Mouse (Mus musculus): ENCODE measurements around the gene Gdf10.

Gdf10 gene

DNA sequence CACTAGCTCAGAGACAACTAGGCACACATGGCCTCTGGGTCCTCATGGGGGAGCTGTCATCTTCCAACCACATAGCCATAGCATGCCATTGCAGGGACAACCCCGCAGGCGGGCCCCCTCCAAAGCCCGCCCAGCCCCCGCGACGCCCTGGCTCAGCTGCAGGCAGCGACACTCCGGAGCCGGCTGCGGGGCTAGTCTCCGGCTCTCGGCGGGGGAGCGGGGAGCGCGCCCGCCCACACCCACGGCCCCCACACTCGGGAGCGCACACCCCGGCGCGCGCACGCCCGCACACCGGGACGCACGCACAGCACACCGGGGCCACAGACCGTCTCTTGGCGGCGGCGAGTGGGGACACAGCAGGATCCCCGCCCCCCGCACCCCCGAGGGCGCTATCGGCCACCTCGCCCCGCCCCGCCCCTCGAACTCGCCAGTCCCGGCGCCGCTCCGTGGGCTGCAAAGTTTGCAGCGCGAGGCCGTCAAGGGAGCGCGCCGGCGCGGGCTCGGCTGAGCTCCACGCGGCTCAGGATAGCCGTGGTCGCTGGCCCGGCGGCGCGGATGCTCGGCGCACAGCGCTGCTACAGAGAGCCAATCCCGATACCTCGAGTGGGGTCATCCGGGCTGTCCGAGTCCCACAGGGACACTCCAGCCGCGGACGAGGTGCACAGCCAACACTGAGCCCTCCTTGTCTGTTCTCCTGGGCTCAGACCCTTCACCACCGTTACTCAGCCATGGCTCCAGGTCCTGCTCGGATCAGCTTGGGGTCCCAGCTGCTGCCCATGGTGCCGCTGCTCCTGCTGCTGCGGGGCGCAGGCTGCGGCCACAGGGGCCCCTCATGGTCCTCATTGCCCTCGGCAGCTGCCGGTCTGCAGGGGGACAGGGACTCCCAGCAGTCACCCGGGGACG lies at the start of gene Gdf10:
Gene Gdf10 (plus strand): TSS at position 420 of the 903 bp plus-strand sequence.
- no peak for DNase-seq (ENCODE audit: low spot score)

DNA sequence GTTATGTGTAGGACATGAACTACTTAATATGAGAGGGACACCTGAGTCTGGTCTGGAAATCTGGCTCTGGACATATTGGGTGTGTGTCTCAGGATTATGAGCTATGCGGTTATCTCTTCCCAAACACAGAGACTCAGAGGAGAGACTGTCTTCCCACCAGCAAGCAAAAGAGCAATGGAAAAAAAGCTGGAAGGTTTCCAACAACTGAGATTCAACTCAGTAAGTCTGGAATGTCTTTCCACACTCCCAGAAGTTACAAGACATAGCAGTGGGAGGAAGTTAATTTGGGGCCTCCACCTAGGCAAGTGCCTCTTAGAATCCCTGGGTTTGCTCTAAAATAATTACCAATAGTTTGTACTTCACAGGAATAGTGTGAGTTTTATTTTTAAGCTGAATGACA lies 44.6 kb upstream of the Gdf10 start:
- DNase-seq (ENCODE audit: low spot score): no peak

DNA sequence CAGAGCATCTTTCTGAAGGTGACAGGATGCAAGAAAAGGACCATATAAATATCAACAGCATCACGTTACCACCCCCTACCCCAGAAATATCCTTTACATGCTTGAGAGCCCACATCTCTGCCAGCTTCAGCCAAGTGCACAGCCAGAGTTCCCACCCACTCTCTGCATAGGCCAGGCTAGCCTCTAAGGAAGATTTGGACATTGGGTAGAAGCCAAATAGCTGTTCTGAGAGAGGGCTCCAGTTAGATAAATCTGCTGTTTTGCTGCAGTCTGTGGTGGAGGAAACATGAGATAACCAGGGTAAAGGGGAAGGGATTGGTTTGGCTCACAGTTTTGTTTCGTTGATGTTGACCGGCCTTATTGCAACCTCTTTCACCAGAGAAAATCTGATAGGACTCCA lies 43.2 kb upstream of the Gdf10 start:
- no peak for DNase-seq (ENCODE audit: low spot score)

DNA sequence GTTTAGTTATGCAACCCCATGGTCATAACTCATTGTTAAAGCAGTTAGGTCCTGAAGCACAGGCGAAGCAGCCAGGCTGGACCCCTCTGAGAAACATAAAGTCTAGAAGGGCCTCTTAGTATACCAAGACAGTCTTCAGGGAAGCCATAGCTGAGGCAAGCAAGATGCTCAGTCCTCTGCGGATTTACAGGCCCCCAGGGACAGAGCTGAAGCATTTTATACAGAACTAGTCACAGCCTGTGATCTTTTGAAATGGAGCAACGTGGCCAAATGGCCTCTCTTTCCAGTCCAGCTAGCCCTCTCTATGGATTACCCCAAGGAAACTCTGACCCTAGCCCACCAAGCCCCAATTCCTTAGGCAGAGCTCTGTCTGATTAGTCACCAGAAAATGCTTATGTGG lies 41.9 kb upstream of the Gdf10 start:
- DNase-seq (ENCODE audit: low spot score): no peak

DNA sequence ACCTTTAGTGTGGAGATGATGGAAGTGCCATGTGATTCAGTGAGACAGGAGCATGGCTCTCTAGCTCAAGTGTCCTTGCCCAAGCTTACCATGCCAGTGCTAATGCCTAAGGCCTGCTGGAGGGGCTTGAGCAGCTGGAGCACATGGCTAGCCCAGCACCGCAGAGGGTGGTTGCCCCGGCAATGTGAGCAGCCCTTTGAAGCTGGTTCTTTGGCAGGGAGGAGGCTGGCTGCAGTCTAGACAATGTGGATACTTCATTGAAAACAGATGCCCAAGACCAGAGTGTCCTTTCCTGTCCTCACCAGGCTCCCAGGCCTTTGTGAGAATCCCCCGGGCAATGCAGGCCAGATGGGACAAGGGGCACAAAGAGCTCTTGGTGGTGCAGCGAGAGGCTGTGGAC lies 40.3 kb upstream of the Gdf10 start:
- DNase-seq (ENCODE audit: low spot score): no peak

DNA sequence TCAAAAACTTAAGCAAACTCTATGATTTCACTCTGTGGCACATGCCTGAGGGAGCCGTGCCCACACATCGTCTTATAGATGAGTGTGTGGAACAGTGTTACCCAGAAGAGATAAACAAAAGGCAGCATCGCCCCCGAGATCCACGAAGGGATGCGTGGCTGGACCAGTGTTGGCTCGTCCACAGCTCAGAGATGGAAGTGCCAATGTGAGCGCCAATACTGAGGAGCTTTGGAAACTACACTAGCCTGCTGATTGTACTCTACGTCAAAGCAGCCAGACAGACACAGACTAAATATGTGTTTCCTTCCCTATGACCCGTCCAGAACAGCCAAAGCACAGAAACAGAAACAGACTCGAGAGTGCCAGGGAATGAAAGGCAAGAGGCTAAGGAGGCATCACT lies 37.9 kb upstream of the Gdf10 start:
- no peak for DNase-seq (ENCODE audit: low spot score)

DNA sequence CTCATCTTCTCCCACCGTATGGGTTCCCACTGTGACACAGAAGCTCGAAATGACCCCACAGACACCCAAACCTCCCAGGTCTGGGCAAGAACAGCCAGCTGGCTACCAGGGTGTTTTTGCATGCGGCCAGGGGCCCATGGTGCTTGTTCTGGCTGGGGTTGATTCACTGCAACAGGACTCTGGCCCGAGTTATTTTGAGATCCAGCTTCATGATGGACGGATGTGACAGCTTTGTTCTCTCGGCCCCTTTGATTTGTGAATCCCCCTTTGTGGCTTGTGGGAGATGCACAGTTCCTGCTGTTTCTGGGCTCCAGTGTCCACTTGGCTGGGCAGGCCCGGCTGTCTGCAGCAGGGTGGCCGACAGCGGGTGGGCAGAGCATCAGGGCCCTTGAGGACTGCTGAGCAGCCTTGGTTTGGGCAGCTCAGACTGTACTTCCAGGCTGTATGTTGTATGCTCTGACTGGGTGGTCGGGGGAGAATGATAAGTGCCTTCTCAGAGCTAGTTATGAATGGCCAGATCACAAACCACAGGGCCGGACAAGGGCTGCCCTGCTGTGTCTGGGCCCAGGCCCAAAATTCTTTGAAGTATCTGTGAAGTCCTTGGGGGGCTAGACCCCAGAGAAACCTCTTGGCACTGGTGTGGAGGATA lies 34.9 kb upstream of the Gdf10 start:
- no peak for DNase-seq (ENCODE audit: low spot score)

DNA sequence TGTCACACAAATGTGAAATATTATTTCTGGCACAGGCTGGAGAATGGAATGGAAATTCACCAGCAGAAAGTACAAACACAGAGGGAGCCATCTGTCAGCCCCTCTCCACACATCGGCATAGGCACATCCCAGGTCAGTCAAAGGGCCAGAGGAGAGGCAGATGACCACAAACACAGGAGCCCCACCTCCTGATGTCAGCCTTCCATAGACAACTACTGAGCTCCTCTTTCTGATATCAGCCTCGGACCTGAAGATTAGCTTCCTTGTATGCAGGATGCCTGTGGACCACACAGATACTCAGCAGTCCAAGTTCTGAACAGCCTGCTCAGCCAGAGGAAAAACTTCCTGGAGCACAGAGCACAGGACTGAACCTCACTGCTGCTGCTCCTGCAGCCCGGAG lies 33.4 kb upstream of the Gdf10 start:
- DNase-seq (ENCODE audit: low spot score): no peak

DNA sequence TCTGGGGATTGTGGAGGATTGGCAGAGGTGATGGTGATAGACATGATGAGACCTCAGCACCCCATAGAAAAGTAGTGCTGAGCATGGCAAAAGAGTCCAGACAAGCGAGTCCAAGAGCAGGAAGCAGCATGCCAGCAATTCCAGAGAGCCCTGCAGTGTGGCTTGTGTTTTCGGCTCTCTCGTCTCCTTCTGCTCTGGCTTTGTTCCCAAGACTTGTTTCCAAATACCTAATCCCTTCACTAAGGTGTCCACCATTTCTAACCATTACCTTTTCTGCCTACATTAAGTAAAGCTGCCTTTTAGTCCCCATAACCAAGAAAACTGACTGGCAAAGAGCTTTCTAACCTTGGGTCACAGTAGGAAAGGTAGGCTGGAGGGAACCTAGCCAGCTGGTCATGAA lies 31.9 kb upstream of the Gdf10 start:
- DNase-seq (ENCODE audit: low spot score): no peak

DNA sequence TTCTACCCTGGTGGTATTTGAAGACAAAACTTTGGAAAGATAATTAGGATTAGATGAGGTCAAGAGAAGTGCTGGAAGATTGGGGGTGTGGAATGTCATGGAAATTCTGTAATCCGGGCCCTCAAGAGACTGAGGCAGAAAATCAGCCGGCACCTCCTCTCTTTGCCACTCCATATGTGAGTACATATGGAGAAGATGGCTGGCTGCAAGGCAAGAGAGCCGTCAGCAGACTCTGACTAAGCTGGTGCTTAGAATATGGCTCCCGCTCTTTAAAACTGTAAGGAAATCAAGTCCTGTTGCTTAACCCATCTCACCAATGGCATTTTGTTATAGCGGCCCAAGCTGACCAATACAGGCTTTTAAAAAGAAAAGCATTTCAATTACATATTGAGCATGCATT lies 27.6 kb upstream of the Gdf10 start:
- DNase-seq (ENCODE audit: low spot score): no peak

DNA sequence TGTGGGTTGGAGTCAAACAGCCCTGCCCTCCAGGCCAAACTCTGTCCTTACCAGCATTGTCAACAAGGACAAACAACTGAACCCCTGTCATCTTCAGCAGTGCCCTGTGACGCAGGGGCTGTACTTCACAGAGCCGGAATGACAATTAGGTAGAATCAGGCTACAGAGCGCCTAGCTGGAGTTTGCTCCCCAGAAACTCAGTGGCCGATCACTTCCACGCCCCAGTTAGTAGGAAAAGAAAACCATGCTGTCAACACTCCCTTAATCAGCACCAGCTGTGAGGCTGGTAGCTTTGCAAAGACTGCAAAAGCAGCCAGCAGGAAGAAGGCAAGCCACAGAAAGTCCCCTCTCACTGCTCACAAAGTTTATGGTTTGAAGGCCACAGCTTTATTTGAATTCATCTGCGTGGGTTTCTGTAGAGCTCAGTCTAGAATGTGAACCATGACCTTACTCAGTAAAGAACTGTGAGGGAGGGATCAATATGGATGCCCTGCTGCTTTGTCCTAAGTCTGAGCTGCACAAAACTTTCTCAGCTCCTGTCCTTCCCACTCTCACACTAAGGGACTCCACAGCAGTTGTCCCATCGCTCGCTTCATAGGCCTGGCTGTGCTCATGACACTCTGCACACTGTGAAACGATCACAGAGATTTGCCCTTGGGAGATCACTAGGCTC lies 26.6 kb upstream of the Gdf10 start:
- no peak for DNase-seq (ENCODE audit: low spot score)

DNA sequence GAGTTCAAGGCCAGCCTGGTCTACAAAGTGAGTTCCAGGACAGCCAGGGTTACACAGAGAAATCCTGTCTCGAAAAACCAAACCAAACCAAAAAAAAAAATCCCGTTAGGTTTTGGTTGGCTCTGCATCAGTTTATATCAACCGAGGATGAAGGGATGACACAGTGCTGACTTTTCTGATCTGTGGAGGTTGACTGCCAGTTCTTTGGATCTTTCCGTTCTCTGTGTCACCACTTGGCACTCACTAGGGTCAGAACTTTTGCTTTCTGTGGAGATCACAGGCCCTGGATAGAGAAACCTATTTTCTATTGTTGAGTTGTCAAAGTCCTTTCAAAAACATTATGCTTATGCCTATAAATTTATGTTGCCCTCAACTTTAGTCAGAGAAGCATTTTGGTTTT lies 20.6 kb upstream of the Gdf10 start:
- DNase-seq (ENCODE audit: low spot score): no peak

DNA sequence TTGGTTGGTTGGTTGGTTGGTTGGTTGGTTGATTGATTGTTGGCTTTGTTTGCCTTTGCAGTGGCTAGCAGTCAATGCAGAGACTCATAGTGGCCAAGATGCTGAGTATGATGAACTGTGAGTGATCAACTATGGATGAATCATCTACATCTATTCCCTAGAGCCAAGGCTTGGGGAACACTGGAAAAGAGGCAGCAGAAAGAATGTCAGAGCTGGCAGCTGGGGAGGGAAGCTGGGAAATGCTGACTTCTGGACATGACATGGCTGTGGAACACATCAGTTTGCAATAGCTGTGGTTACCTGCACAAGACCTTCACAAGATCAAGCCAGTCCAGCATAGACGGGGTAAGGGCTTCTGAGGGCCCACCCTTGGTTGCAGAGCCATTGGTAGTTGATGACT lies 20.2 kb upstream of the Gdf10 start:
- no peak for DNase-seq (ENCODE audit: low spot score)

DNA sequence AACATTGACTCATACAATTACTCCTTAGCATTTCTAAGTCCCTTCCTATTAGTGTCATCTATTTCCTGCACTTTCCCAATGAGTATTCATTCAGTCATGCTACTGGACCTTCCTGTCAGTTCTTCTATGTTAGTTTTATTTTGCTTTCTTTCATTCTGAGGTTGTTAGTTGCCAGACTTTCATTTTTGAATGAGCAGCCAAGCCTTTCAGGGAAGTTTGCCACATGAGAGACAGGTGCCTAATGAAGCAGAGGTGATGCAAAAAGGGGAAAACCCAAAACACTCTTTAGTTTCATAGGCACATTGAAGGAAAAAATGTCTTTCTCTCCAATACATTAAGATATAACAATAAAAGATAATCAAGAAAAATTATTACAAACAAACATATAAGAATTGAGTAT lies 18.5 kb upstream of the Gdf10 start:
- no peak for DNase-seq (ENCODE audit: low spot score)

DNA sequence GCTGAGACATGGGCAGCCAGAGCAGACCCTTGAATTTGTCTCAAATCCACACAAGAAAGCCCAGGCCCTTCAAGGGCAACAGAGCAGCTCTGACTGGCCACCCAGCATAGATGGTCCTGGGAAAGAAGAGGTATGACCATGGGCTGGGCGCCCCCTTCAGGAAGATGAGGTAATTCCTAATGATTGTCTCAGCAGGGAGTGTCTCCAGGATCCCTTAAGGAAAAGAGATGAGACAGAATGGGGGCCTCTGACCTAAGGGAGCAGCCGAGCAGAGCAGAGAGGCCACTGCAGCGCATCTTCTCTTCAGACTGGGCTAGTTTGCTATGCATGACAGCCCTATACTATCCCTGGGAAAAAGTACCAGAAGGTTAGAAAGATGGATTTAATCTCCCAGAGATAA lies 9.7 kb upstream of the Gdf10 start:
- DNase-seq (ENCODE audit: low spot score): no peak

DNA sequence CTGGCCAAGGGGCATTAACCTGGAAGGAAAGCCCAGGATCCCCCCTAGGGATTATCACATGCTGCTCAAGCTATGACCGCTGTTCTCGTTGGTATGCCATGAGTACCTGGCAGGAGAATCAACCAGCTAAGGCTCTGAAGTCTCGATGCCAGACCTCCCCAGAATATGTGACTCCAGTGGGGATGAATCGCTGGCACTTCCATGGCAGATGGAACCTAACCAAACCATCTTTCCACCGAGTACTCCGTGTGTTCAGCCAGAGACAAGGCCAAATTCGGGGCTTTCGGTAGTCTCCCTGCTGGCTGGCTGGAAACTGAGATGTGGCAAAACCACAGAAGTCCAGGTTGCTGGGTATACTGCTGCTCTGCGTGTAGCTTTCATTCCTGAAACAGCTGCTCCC lies 9.2 kb upstream of the Gdf10 start:
- DNase-seq (ENCODE audit: low spot score): no peak

DNA sequence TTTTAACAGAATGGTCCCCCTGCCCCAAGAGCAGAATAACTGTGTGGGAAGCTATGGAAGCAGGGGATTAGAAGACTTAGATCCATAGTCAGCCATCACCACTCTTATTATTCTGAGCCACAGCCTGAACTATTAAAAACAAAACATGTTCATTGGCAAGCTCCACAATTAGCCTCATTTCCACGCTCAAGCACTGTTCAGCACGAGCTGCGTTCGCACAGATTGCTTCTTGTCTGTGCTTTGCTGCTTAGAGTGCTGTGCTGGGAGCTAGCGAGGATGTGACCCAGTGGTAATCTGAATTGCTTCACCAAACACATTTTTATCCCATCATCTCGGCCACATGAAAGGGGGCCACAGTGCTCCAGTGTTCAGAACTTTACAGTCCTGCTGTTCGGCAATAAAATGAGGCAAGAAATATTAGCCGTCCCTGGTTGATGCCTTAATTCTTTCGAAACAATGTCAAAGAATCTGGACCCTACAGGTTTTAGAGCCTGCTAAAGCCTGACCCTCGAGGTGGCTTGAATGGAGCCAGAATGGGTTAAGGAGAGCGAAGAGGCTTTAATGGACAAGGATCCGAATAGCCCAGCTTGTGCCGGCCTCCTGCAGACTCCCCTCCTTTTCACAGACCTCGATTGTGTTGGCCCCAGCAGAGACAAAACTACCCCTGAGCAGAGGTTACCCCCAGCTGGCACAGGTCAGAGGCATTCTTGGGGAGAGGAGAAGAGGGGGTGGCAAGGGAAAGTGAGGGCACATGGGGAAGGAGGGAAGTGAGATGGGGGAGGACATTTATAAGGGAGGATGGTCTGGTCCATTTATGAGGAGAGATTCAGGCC lies 2.4 kb upstream of the Gdf10 start:
- no peak for DNase-seq (ENCODE audit: low spot score)

DNA sequence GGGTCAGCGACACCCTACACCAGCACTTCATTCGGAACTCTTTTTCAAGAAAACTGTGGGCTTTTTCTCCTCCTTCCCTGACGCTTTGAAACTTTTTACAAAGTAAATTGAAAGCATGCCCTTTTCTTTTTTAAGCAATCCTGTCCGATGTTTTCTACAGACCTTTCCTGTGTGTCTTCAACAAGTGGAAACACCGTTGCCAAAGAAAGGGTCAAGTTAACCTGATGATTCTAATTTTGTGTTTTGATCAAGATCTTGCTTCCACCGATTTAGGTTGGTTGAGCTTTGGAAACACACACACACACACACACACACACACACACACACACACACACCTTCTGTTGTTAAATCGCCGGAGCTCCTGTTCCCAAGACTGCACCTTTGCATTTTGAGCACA lies 618 bp upstream of the Gdf10 start:
- DNase-seq (ENCODE audit: low spot score): no peak

DNA sequence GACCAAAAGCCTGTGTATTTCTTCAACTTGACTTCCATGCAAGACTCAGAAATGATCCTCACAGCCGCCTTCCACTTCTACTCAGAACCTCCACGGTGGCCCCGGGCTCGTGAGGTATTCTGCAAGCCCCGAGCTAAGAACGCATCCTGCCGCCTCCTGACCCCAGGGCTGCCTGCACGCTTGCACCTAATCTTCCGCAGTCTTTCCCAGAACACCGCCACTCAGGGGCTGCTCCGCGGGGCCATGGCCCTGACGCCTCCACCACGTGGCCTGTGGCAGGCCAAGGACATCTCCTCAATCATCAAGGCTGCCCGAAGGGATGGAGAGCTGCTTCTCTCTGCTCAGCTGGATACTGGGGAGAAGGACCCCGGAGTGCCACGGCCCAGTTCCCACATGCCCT lies 8.5 kb downstream of the Gdf10 start:
- no peak for DNase-seq (ENCODE audit: low spot score)

DNA sequence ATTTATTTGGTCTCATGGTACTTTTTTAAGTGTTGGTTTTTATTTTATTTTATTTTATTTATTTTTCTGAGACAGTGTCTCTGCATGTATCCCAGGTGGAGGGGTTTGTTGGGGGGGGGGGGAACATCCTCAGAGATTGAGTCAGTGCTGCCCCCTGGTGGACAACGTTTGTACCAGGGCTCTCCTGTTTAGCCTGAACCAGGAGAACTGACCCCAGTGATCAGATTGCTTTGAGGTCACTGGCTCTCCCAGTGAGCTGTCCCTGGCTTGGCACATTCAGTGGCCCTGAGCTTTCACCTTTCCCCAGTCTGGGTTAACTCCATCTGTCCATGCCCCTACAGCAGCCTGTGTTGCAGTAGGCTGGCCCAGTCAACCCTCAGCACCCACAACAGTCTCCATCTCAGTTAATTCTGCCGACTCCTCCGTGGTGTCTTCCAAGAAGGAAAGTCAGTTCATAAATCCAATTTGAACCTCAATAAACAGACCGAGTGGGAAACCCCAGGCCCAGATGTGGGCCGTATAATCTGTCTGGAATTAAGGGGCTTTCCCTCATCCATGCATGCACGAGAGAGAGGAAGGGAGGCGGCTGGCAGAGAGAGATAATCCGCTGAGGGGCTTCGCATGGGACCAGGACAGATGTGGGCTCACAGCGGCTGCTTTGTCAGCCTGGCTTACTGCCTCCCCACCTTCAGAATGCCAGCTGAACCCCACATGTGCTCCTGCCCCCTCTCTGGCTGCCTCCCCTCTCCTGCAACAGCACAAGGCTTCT lies 9.7 kb downstream of the Gdf10 start:
- peak; percentile 11 for DNase-seq (ENCODE audit: low spot score)

DNA sequence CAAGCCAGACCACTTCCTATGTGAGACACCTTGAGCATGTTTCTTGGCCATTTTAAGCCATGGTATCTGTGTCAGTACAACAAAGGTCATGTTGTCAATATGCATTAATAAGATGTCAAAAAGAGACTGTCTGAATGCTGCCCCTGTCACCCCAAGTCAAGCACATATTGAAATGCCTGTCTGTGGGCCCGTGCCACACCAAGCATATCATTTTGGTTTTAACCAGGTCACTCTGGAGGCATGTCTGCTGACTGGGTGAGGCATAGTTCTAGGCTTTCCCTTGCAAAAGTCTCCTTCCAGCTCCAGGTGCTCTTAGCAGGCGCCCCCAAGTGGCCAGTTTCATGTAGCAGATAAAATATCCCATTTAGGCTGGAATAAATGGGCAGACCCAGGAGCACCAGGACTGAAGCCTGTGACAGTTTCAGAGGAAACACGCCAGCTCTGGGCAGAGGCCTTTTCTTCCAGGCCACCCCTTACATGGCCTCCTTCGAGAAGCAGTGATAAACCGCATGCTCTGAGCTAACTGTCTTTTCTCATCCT lies 10.5 kb downstream of the Gdf10 start:
- DNase-seq (ENCODE audit: low spot score): no peak
